Mouse (Mus musculus): ENCODE results near the gene Map2k6.

The Map2k6 gene

DNA sequence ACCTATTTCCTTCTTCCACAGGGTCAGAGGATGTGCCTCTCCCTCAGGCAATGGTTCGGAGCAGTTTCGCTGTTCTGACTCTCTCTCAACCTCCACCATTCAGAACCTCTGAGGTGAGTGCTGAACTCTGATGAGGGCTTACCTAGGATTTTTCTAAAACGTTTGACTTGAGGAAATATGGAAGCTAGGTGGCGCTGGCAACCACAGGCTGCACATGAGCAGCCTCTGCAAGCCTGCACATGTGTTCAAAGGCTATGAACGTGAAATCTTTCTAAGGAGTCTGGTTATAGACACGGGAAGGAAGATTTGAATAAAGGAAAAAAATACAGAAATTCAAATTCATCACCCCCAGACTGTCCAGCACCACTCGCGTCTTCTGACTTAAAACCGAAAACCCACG, 173.6 kb downstream of the Map2k6 start:
- peak; percentile 39 for DNase-seq

Data from lung, postnatal 10 days (tissue).